Mouse (Mus musculus) stomach, embryonic 15.5 days (tissue): ENCODE measurements around the gene Cldn19. TPM values are rescaled to one million over a fixed set of nuclear protein-coding genes. Genes with fewer than 3 reads are reported as not detected.

ENCODE experiments used
- ATAC-seq: fragments of 200-750 bp; cut with Nextera tagmentation; 2 replicates; pipeline ENCODE4 v1.8.0; 2017; ENCODE audit warnings: low read depth, moderate number of reproducible peaks, moderate TSS enrichment; ENCODE audit not compliant: insufficient read depth, low FRiP score
- H3K27ac ChIP-seq: fragments of 300-500 bp; sonication (generic); 2 replicates; pipeline ENCODE4 v1.5.1; 2015; ENCODE audit warnings: mild to moderate bottlenecking, inconsistent platforms
- H3K27me3 ChIP-seq: fragments of 300-500 bp; sonication (generic); replicated peaks from 2 replicates; pipeline ENCODE4 v1.6.1; 2015; ENCODE audit warnings: inconsistent platforms
- H3K36me3 ChIP-seq: fragments of 300-500 bp; sonication (generic); 2 replicates; pipeline ENCODE4 v1.6.1; 2015; ENCODE audit warnings: inconsistent platforms
- H3K4me1 ChIP-seq: fragments of 300-500 bp; sonication (generic); 2 replicates; pipeline ENCODE4 v1.6.1; 2015; ENCODE audit warnings: inconsistent platforms
- H3K4me2 ChIP-seq: fragments of 300-500 bp; sonication (generic); 2 replicates; pipeline ENCODE4 v1.6.1; 2015; ENCODE audit warnings: mild to moderate bottlenecking, inconsistent platforms
- H3K4me3 ChIP-seq: fragments of 300-500 bp; sonication (generic); replicated peaks from 2 replicates; pipeline ENCODE4 v1.5.1; 2015; ENCODE audit warnings: inconsistent platforms
- H3K9ac ChIP-seq: fragments of 300-500 bp; sonication (generic); 2 replicates; pipeline ENCODE4 v1.6.1; 2015; ENCODE audit warnings: inconsistent platforms
- H3K9me3 ChIP-seq: fragments of 300-500 bp; sonication (generic); 2 replicates; pipeline ENCODE4 v1.6.1; 2016; ENCODE audit warnings: inconsistent platforms
- WGBS: fragments of 180-500 bp; shearing (Covaris S2); methylation state at CpG from one replicate; pipeline ENCODE4 v1.1.7; 2015; 5-methylcytosine and 5-hydroxymethylcytosine counted together
- polyA plus RNA-seq: library from polyadenylated mRNA; unstranded; fragments of >200 nt; fragmentation: Nextera tagmentation; extraction: Ambion mirVana; gene quantifications from 2 replicates; pipeline ENCODE4 v1.2.1, GENCODE M21; 2015

Gene Cldn19
- polyA plus RNA-seq, 1 experiment from 2014 or later, result not detected

GRCm38 (mm10) chr4:119285336-119285735 is 30.1 kb downstream of the Cldn19 start:
- 48% methylated on average over 2 of the region's 2 CpGs for WGBS

GRCm38 (mm10) chr4:119291921-119292320 is 36.7 kb downstream of the Cldn19 start:
- peak overlapping the region; percentile 66 for H3K4me2 ChIP-seq
- no peak overlapping the region for H3K27ac ChIP-seq
- H3K4me3 ChIP-seq, result peak overlapping the region; percentile 82
- ATAC-seq, result no peak
- H3K36me3 ChIP-seq, result 0 out of 2 replicates have a peak, but pooled peaks cover 4% of the 10 kb centered on the region
- no peaks in the 10 kb centered on the region for H3K9me3 ChIP-seq
- no peak overlapping the region for H3K9ac ChIP-seq
- 71% methylated on average over 1 of the region's 1 CpGs for WGBS
- peaks cover 8% of the 10 kb centered on the region; the same call in 1 of the 2 replicates for H3K4me1 ChIP-seq
- no peaks in the 10 kb centered on the region for H3K27me3 ChIP-seq

More at GRCm38 (mm10) chr4:119285336-119285735, 30.1 kb downstream of the Cldn19 start:
- Histone ChIP-seq H3K4me3 (no peak overlapping the region), H3K27ac (peak overlapping the region; percentile 81; the same call in 1 of the 2 replicates), H3K36me3 (peaks cover 34% of the 10 kb centered on the region), H3K4me1 (0 out of 2 replicates have a peak, but pooled peaks cover 6% of the 10 kb centered on the region), H3K4me2 (no peak overlapping the region; the same call in 1 of the 2 replicates), H3K9ac (no peak overlapping the region), H3K9me3 (no peaks in the 10 kb centered on the region), H3K27me3 (no peaks in the 10 kb centered on the region)
- peak; percentile 80 for ATAC-seq

GRCm38 (mm10) chr4:119292771-119293573 is 37.8 kb downstream of the Cldn19 start:
- H3K36me3 ChIP-seq, result 0 out of 2 replicates have a peak, but pooled peaks cover 4% of the 10 kb centered on the region
- peak overlapping the region; percentile 82 for H3K4me3 ChIP-seq
- ATAC-seq, result no peak
- peak overlapping the region; percentile 78; the same call in 1 of the 2 replicates for H3K9ac ChIP-seq
- peaks cover 8% of the 10 kb centered on the region; the same call in 1 of the 2 replicates for H3K4me1 ChIP-seq
- H3K27ac ChIP-seq, result peak overlapping the region; percentile 85; the same call in 1 of the 2 replicates
- peak overlapping the region; percentile 66 for H3K4me2 ChIP-seq
- H3K9me3 ChIP-seq, result no peaks in the 10 kb centered on the region
- H3K27me3 ChIP-seq, result no peaks in the 10 kb centered on the region
- WGBS, result 1% methylated on average over 24 of the region's 24 CpGs

GRCm38 (mm10) chr4:119293574-119294258 is 38.5 kb downstream of the Cldn19 start:
- no peaks in the 10 kb centered on the region for H3K27me3 ChIP-seq
- under 1% methylated on average over 77 of the region's 80 CpGs for WGBS
- H3K9ac ChIP-seq, result peak overlapping the region; percentile 78
- peaks cover 8% of the 10 kb centered on the region; the same call in 1 of the 2 replicates for H3K4me1 ChIP-seq
- H3K4me2 ChIP-seq, result peak overlapping the region; percentile 66
- ATAC-seq, result peak; percentile 3; the same call in 1 of the 2 replicates
- peak overlapping the region; percentile 85 for H3K27ac ChIP-seq
- H3K36me3 ChIP-seq, result 0 out of 2 replicates have a peak, but pooled peaks cover 3% of the 10 kb centered on the region
- H3K9me3 ChIP-seq, result no peaks in the 10 kb centered on the region
- H3K4me3 ChIP-seq, result peak overlapping the region; percentile 82

- peak within 1 kb of the TSS; percentile 78 for H3K9ac ChIP-seq
- H3K27me3 ChIP-seq, result no peaks in the 10 kb centered on the region
- peak within 1 kb of the TSS; percentile 66 for H3K4me2 ChIP-seq
- H3K4me3 ChIP-seq, result peak within 1 kb of the TSS; percentile 82
- peak within 1 kb of the TSS; percentile 96 for H3K27ac ChIP-seq
- peak; percentile 100 for ATAC-seq
- H3K9me3 ChIP-seq, result no peaks in the 10 kb centered on the region
- under 1% methylated on average over 61 of the region's 61 CpGs for WGBS
- H3K4me1 ChIP-seq, result peaks cover 8% of the 10 kb centered on the region; the same call in 1 of the 2 replicates
- H3K36me3 ChIP-seq, result no peaks in the 10 kb centered on the region
These were observed 39.4 kb downstream of the Cldn19 start, which contains the start of gene Ybx1 for GRCm38 (mm10) chr4:119294415-119295133. Ybx1 (minus strand) TSS chr4:119294604.

GRCm38 (mm10) chr4:119295134-119295453 is 39.9 kb downstream of the Cldn19 start:
- Histone ChIP-seq H3K9me3 (no peaks in the 10 kb centered on the region), H3K27me3 (no peaks in the 10 kb centered on the region), H3K27ac (peak overlapping the region; percentile 96), H3K4me3 (peak overlapping the region; percentile 82), H3K4me2 (peak overlapping the region; percentile 50), H3K9ac (peak overlapping the region; percentile 58; the same call in 1 of the 2 replicates), H3K36me3 (no peaks in the 10 kb centered on the region), H3K4me1 (peaks cover 8% of the 10 kb centered on the region; the same call in 1 of the 2 replicates)
- 9% methylated on average over 6 of the region's 6 CpGs for whole genome bisulfite sequencing
- ATAC-seq, result no peak

- no peak for ATAC-seq
- H3K9me3 ChIP-seq, result no peaks in the 10 kb centered on the region
- WGBS, result 52% methylated on average over 2 of the region's 2 CpGs
These were observed 42.1 kb downstream of the Cldn19 start for GRCm38 (mm10) chr4:119297361-119297760.

GRCm38 (mm10) chr4:119300761-119301160 is 45.5 kb downstream of the Cldn19 start:
- H3K9me3 ChIP-seq, result no peaks in the 10 kb centered on the region
- H3K27ac ChIP-seq, result no peak overlapping the region
- no peaks in the 10 kb centered on the region for H3K36me3 ChIP-seq
- H3K4me3 ChIP-seq, result no peak overlapping the region
- no peaks in the 10 kb centered on the region for H3K27me3 ChIP-seq
- 88% methylated on average over 3 of the region's 3 CpGs for WGBS
- H3K9ac ChIP-seq, result no peak overlapping the region
- no peak overlapping the region for H3K4me2 ChIP-seq
- H3K4me1 ChIP-seq, result 0 out of 2 replicates have a peak, but pooled peaks cover under 1% of the 10 kb centered on the region
- no peak for ATAC-seq

More at GRCm38 (mm10) chr4:119297361-119297760, 42.1 kb downstream of the Cldn19 start:
- H3K27ac ChIP-seq, result no peak overlapping the region
- H3K4me3 ChIP-seq, result no peak overlapping the region
- no peak overlapping the region for H3K9ac ChIP-seq
- H3K27me3 ChIP-seq, result no peaks in the 10 kb centered on the region
- H3K36me3 ChIP-seq, result no peaks in the 10 kb centered on the region
- peaks cover 8% of the 10 kb centered on the region; the same call in 1 of the 2 replicates for H3K4me1 ChIP-seq
- no peak overlapping the region for H3K4me2 ChIP-seq

- H3K4me2 ChIP-seq, result no peak overlapping the region
- H3K36me3 ChIP-seq, result no peaks in the 10 kb centered on the region
- no peaks in the 10 kb centered on the region for H3K9me3 ChIP-seq
- no peak for ATAC-seq
- H3K4me3 ChIP-seq, result no peak overlapping the region
- no peaks in the 10 kb centered on the region for H3K4me1 ChIP-seq
- H3K27ac ChIP-seq, result no peak overlapping the region
- WGBS, result 71% methylated on average over 3 of the region's 3 CpGs
- no peaks in the 10 kb centered on the region for H3K27me3 ChIP-seq
- no peak overlapping the region for H3K9ac ChIP-seq
These were observed 46.6 kb downstream of the Cldn19 start for GRCm38 (mm10) chr4:119301777-119302176.

- no peak for ATAC-seq
- no peak overlapping the region for H3K27ac ChIP-seq
- H3K36me3 ChIP-seq, result 0 out of 2 replicates have a peak, but pooled peaks cover 5% of the 10 kb centered on the region
- no peaks in the 10 kb centered on the region for H3K27me3 ChIP-seq
- H3K4me1 ChIP-seq, result no peaks in the 10 kb centered on the region
- no peaks in the 10 kb centered on the region for H3K9me3 ChIP-seq
- no peak overlapping the region for H3K4me3 ChIP-seq
- WGBS, result 86% methylated on average over 8 of the region's 8 CpGs
- no peak overlapping the region for H3K4me2 ChIP-seq
- no peak overlapping the region for H3K9ac ChIP-seq
These were observed 48.1 kb downstream of the Cldn19 start for GRCm38 (mm10) chr4:119303291-119303690.

- Histone ChIP-seq H3K4me3 (no peak overlapping the region), H3K9ac (no peak overlapping the region), H3K4me2 (no peak overlapping the region), H3K36me3 (0 out of 2 replicates have a peak, but pooled peaks cover 11% of the 10 kb centered on the region), H3K27me3 (no peaks in the 10 kb centered on the region), H3K9me3 (no peaks in the 10 kb centered on the region), H3K27ac (no peak overlapping the region), H3K4me1 (no peaks in the 10 kb centered on the region)
- 83% methylated on average over 5 of the region's 5 CpGs for WGBS
- no peak for ATAC-seq
These were observed 50.2 kb downstream of the Cldn19 start for GRCm38 (mm10) chr4:119305418-119305817.
